Mouse (Mus musculus) thymus, adult 2 months (tissue): ENCODE data around the gene Grk5. TPM values are rescaled to one million over a fixed set of nuclear protein-coding genes. Genes with fewer than 3 reads are reported as not detected.

Source experiments
- DNase-seq: peaks from one replicate; pipeline ENCODE4 v3.0.0; 2021
- H3K27ac ChIP-seq: fragments of 200-500 bp; 2 replicates; pipeline ENCODE4 v1.5.1; 2012; ENCODE audit warnings: low read length, control low read depth; ENCODE audit not compliant: control insufficient read depth, insufficient read depth
- H3K27me3 ChIP-seq: fragments of 200-500 bp; 2 replicates; pipeline ENCODE4 v1.6.1; 2012; ENCODE audit warnings: mild to moderate bottlenecking, low read length, moderate library complexity, mixed read lengths; ENCODE audit not compliant: control insufficient read depth, insufficient read depth
- H3K36me3 ChIP-seq: fragments of 200-500 bp; 2 replicates; pipeline ENCODE4 v1.6.1; 2012; ENCODE audit warnings: mild to moderate bottlenecking, low read length, moderate library complexity; ENCODE audit not compliant: control insufficient read depth, insufficient read depth
- H3K4me1 ChIP-seq: fragments of 200-500 bp; replicated peaks from 2 replicates; pipeline ENCODE4 v1.6.1; 2012; ENCODE audit warnings: low read length; ENCODE audit not compliant: control insufficient read depth, insufficient read depth
- H3K4me3 ChIP-seq: fragments of 200-500 bp; 2 replicates; pipeline ENCODE4 v1.5.1; 2012; ENCODE audit warnings: mild to moderate bottlenecking, low read length, control low read depth, moderate library complexity; ENCODE audit not compliant: control insufficient read depth, insufficient read depth
- CTCF ChIP-seq: fragments of 200-500 bp; IDR thresholded peaks from 2 replicates; pipeline ENCODE4 v1.5.1; 2012; ENCODE audit warnings: mild to moderate bottlenecking, control low read depth, low read length, moderate library complexity, borderline replicate concordance; ENCODE audit not compliant: control insufficient read depth, poor library complexity, insufficient read depth; ENCODE audit errors: extremely low read depth
- POLR2A ChIP-seq: fragments of 200-500 bp; IDR thresholded peaks from 2 replicates; pipeline ENCODE4 v1.6.1; 2012; ENCODE audit warnings: mild to moderate bottlenecking, low read length, control low read depth, moderate library complexity; ENCODE audit not compliant: control insufficient read depth, poor library complexity, insufficient read depth; ENCODE audit errors: extremely low read depth
- WGBS: fragments of 180-500 bp; shearing (Covaris S2); methylation state at CpG from one replicate; pipeline ENCODE4 v1.1.7; 2018; 5-methylcytosine and 5-hydroxymethylcytosine counted together
- polyA plus RNA-seq: library from polyadenylated mRNA; depleted of rRNA; stranded (reverse); fragments of >200 nt; gene quantifications from 2 replicates; pipeline ENCODE4 v1.2.3, GENCODE M21; 2012

Grk5 gene
- polyA plus RNA-seq, 1 experiment = 2.0 TPM

DNA sequence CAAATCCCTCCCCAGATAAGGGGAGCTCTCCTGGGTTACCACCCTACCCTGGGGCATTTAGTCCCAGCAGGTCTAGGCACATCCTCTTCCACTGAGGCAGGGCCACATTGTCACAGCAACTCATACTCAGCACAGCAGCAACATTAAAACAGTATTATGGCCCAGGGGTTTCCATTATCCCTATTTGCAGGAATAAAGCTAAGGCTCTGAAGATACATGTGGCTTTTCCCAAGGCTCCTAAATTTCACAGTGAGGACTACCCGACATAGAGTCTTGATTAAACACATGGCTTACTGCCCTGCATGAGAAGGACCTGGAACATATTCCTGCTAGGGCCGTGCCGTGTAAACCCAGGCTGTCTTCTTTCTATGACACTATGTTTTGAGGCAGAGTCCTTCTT lies 199.5 kb downstream of the Grk5 start:
- H3K27ac ChIP-seq = no peak overlapping the region
- no peaks in the 10 kb centered on the region for H3K4me1 ChIP-seq
- no peaks in the 10 kb centered on the region for H3K36me3 ChIP-seq
- H3K27me3 ChIP-seq = no peaks in the 10 kb centered on the region
- no peak overlapping the region for H3K4me3 ChIP-seq
- DNase-seq = no peak
- 92% methylated on average over 3 of the region's 3 CpGs for WGBS
- TF ChIP-seq CTCF = no peak
- TF ChIP-seq POLR2A = no peak

DNA sequence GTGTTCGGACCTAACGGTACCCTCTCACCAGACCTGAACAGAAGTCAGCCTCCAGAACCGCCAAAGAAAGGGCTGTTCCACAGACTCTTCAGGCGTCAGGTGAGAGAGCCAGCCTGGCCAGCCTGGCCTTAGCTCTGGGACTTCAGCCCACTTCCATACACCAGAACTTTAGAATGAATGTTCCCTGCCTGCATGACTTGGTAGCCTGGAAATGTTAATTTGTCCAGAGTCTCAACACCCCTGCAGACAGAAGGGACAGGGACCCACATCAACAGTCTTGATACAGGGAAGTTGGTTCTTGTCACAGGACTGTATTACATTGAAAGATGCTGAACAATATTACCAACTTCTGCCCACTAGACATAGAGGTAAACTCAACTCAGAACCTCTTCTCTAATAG lies 201.0 kb downstream of the Grk5 start:
- no peak for DNase-seq
- no peaks in the 10 kb centered on the region for H3K4me1 ChIP-seq
- H3K4me3 ChIP-seq = no peak overlapping the region
- no peak overlapping the region for H3K27ac ChIP-seq
- H3K36me3 ChIP-seq = no peaks in the 10 kb centered on the region
- WGBS = 95% methylated on average over 4 of the region's 4 CpGs
- no peaks in the 10 kb centered on the region for H3K27me3 ChIP-seq
- TF ChIP-seq CTCF = no peak
- no peak for TF ChIP-seq POLR2A

DNA sequence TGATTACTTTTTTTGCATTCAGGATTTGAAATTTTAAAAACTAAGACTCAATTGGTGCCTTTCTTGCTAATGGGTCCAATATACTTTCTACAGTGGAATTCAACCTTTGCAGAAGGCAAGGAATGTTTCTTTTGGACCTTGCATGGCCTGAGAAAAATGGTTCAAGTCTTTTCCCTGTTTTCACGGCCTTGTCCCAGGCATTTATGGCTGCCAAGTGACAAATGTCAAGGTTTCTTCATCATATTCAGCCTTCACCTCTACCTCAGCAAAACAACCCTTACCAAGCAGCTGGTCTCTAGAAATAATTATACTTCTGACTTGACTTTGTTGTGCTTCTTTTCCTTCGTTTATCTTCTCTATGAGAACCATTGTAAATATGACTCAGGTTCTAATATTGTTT lies 207.2 kb downstream of the Grk5 start:
- 93% methylated on average over 2 of the region's 2 CpGs for WGBS
- Histone ChIP-seq H3K27ac (no peak overlapping the region), H3K4me1 (no peaks in the 10 kb centered on the region), H3K4me3 (no peak overlapping the region), H3K27me3 (no peaks in the 10 kb centered on the region), H3K36me3 (no peaks in the 10 kb centered on the region)
- no peak for TF ChIP-seq CTCF
- no peak for TF ChIP-seq POLR2A
- no peak for DNase-seq

DNA sequence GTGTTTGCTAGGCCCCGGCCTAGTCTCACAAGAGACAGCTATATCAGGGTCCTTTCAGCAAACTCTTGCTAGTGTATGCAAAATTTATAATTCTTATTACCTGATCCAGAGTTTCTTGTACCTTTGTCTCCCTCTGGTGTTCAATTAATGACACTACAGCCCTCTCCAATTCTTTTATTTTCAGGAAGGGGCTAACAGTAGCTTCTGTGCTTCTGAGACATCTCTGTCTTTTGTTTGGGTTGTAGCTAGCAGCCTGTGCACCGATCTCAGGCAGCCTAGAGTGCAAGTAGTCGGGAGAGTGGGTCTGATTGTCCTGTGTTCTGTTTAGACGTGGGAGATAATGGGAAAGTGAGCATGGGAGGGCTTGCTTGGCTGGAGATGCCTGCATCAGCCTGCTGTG lies 208.2 kb downstream of the Grk5 start:
- Histone ChIP-seq H3K4me3 (no peak overlapping the region), H3K4me1 (no peaks in the 10 kb centered on the region), H3K27ac (no peak overlapping the region), H3K27me3 (no peaks in the 10 kb centered on the region), H3K36me3 (no peaks in the 10 kb centered on the region)
- 21% methylated on average over 4 of the region's 4 CpGs for WGBS
- no peak for DNase-seq
- TF ChIP-seq CTCF = no peak
- no peak for TF ChIP-seq POLR2A

DNA sequence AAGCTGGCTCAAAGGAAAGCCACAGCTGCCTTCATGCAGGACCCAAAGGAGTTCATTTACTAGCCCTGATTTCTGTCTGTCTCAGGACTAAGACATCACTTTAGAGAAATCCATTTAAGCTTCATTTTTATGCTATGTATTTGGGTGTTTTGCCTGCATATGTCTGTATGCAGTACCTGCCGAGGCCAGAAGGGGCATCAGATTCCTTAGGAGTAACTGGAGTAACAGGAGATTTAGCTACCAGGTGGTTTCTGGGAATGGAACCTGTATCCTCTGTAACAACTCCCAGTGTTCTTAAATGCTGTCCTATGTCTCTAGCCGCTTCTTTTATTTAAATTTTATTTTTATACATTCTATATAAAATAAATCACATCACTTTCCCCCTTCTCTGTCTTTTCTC lies 220.6 kb downstream of the Grk5 start:
- TF ChIP-seq POLR2A = no peak
- no peak for TF ChIP-seq CTCF
- 80% methylated on average over 2 of the region's 2 CpGs for WGBS
- DNase-seq = peak; percentile 43
- Histone ChIP-seq H3K36me3 (no peaks in the 10 kb centered on the region), H3K4me1 (no peaks in the 10 kb centered on the region), H3K4me3 (no peak overlapping the region), H3K27me3 (no peaks in the 10 kb centered on the region), H3K27ac (no peak overlapping the region)

DNA sequence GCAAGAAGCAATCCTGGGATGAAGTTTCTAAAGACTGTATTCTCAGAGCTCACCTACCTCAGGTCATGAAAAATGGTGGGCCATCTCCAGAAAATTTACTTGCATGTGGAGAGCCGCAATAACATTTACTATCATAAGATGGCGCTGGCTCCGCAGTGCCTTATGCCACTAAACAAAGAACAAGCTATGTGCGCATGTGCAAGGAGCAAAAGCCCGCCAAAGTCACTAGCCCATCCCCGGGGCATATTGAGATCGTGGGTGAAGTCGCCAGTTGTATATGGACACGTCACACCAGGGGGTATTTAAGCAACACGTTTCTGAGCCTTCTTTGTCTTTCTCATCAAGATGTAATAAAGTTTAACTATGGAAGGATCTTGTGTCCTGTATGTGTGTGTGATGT lies 241.5 kb downstream of the Grk5 start:
- WGBS = 98% methylated on average over 10 of the region's 10 CpGs
- Histone ChIP-seq H3K4me1 (no peaks in the 10 kb centered on the region), H3K27ac (no peak overlapping the region), H3K27me3 (no peaks in the 10 kb centered on the region), H3K4me3 (no peak overlapping the region), H3K36me3 (no peaks in the 10 kb centered on the region)
- no peak for TF ChIP-seq CTCF
- no peak for TF ChIP-seq POLR2A
- DNase-seq = no peak

DNA sequence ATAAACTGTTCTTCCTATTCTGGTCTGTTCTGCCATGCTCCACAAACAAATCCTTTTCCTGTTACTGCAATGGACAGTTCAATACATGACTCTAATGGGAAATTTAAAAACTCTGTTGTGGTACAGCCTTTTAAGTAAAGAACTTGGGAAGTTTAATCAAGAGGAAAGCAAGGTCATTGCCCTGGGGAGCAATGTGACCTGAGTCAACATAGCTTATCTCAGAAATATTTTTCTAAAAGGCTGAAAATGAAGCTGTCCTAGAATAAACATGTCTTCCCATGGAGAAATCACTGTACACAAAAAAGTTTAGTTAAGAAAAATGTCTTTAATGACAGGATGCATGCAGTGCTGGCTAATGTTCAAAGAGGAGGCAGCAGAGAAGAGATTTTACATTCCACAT lies 249.1 kb downstream of the Grk5 start:
- Histone ChIP-seq H3K27ac (no peak overlapping the region), H3K4me1 (no peaks in the 10 kb centered on the region), H3K27me3 (no peaks in the 10 kb centered on the region), H3K4me3 (no peak overlapping the region), H3K36me3 (no peaks in the 10 kb centered on the region)
- TF ChIP-seq POLR2A = no peak
- TF ChIP-seq CTCF = no peak
- DNase-seq = no peak
